Mouse (Mus musculus) embryonic facial prominence, embryonic 15.5 days (tissue): ENCODE measurements around the gene Me1. TPM values are rescaled to one million over a fixed set of nuclear protein-coding genes. Genes with fewer than 3 reads are reported as not detected.
"Not testable (repeated sequence)": the region's sequence is repeated elsewhere in the genome, so short reads cannot be mapped to it uniquely, and the experiment has no call there.

ENCODE experiments used
- ATAC-seq: fragments of 200-750 bp; cut with Nextera tagmentation; 2 replicates; pipeline ENCODE4 v1.8.0; 2017; ENCODE audit warnings: low read depth, moderate TSS enrichment; ENCODE audit not compliant: insufficient number of reproducible peaks, low FRiP score, low TSS enrichment
- H3K27ac ChIP-seq: fragments of 300-500 bp; sonication (generic); replicated peaks from 2 replicates; pipeline ENCODE4 v1.5.1; 2015; ENCODE audit warnings: mild to moderate bottlenecking, inconsistent platforms
- H3K27me3 ChIP-seq: fragments of 300-500 bp; sonication (generic); 2 replicates; pipeline ENCODE4 v1.6.1; 2015; ENCODE audit warnings: inconsistent platforms
- H3K36me3 ChIP-seq: fragments of 300-500 bp; sonication (generic); 2 replicates; pipeline ENCODE4 v1.6.1; 2015; ENCODE audit warnings: mild to moderate bottlenecking, inconsistent platforms
- H3K4me1 ChIP-seq: fragments of 300-500 bp; sonication (generic); 2 replicates; pipeline ENCODE4 v1.6.1; 2015; ENCODE audit warnings: inconsistent platforms
- H3K4me2 ChIP-seq: fragments of 300-500 bp; sonication (generic); replicated peaks from 2 replicates; pipeline ENCODE4 v1.6.1; 2015; ENCODE audit warnings: mild to moderate bottlenecking, inconsistent platforms
- H3K4me3 ChIP-seq: fragments of 300-500 bp; sonication (generic); replicated peaks from 2 replicates; pipeline ENCODE4 v1.5.1; 2015; ENCODE audit warnings: mild to moderate bottlenecking, inconsistent platforms
- H3K9ac ChIP-seq: fragments of 300-500 bp; sonication (generic); 2 replicates; pipeline ENCODE4 v1.6.1; 2015; ENCODE audit warnings: inconsistent platforms
- H3K9me3 ChIP-seq: fragments of 300-500 bp; sonication (generic); replicated peaks from 2 replicates; pipeline ENCODE4 v1.6.1; 2016; ENCODE audit warnings: inconsistent platforms
- WGBS: fragments of 180-500 bp; shearing (Covaris S2); methylation state at CpG from one replicate; pipeline ENCODE4 v1.1.7; 2015; 5-methylcytosine and 5-hydroxymethylcytosine counted together
- polyA plus RNA-seq: library from polyadenylated mRNA; unstranded; fragments of >200 nt; fragmentation: Nextera tagmentation; extraction: Ambion mirVana; gene quantifications from 2 replicates; pipeline ENCODE4 v1.2.1, GENCODE M21; 2015

Gene Me1
- polyA plus RNA-seq, 1 experiment from 2014 or later, result 29.7 TPM

DNA sequence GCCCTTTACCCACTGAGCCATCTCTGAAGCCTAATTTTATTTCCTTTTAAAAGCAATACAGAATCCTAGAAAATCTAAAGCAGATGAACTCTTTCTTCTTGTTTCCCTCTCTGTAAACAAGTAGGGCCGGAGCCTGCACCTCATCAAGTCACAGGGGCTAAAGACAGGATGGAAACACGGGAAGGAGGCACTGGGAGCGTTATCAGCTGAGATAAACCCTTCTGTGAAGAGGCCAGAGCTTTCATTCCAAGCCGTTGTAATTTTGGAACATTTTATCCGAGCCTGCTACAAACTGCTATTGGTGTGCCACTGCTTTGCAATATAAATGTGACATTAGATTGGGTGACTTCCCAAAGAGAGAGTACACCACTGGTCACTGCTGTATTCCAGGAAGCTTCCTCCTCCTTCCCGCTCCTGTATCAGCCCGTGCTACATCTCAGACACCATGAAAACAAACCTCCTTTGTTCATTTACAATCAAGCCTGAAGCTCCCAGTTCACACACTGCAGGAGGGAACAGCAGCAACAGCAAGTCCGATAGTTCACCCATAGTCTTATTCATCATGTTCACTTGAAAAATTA lies 95.9 kb downstream of the Me1 start:
- Histone ChIP-seq H3K27ac (no peak overlapping the region), H3K36me3 (no peaks in the 10 kb centered on the region), H3K4me1 (no peaks in the 10 kb centered on the region), H3K9ac (no peak overlapping the region), H3K27me3 (no peaks in the 10 kb centered on the region), H3K4me3 (no peak overlapping the region), H3K4me2 (no peak overlapping the region), H3K9me3 (no peaks in the 10 kb centered on the region)
- no peak for ATAC-seq
- 47% methylated on average over 8 of the region's 8 CpGs for WGBS

GRCm38 (mm10) chr9:86596983-86597382 lies 98.8 kb downstream of the Me1 start:
- ATAC-seq, H3K36me3 ChIP-seq, H3K4me3 ChIP-seq, H3K27ac ChIP-seq, H3K9me3 ChIP-seq, H3K27me3 ChIP-seq, H3K4me1 ChIP-seq, H3K9ac ChIP-seq, H3K4me2 ChIP-seq: not testable (repeated sequence)

DNA sequence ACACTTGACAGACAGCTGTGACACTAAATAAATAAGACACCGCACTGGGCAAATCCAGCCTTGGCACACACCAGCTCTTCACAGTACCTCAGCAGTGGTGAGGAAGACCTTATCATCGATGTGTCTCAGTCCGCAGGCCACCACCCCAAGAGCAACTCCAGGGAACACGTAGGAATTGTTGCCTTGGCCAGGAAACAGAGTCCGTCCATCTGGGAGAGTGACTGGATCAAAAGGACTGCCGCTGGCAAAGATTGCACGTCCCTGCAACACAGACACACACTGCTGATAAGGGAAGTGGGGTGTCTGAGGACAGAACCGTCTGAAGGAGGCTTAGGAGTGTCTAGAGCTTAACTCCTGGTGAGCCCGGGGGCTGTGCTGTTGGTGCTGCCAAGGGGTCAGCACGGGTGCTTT lies 101.4 kb downstream of the Me1 start:
- not testable (repeated sequence) for ATAC-seq, H3K4me1 ChIP-seq, H3K36me3 ChIP-seq, H3K9me3 ChIP-seq, H3K4me2 ChIP-seq, H3K27me3 ChIP-seq, H3K27ac ChIP-seq, H3K4me3 ChIP-seq, H3K9ac ChIP-seq
- 69% methylated on average over 10 of the region's 10 CpGs for WGBS

- 74% methylated on average over 19 of the region's 19 CpGs for whole genome bisulfite sequencing
- no peak overlapping the region for H3K27ac ChIP-seq
- no peak overlapping the region for H3K9ac ChIP-seq
- H3K9me3 ChIP-seq, result no peaks in the 10 kb centered on the region
- H3K4me3 ChIP-seq, result no peak overlapping the region
- H3K36me3 ChIP-seq, result no peaks in the 10 kb centered on the region
- no peak overlapping the region for H3K4me2 ChIP-seq
- no peaks in the 10 kb centered on the region for H3K27me3 ChIP-seq
- no peak for ATAC-seq
- H3K4me1 ChIP-seq, result no peaks in the 10 kb centered on the region
Measured at GRCm38 (mm10) chr9:86592676-86593668, 102.8 kb downstream of the Me1 start.

GRCm38 (mm10) chr9:86587019-86587795 lies 108.5 kb downstream of the Me1 start:
- Histone ChIP-seq H3K36me3 (no peaks in the 10 kb centered on the region), H3K27ac (no peak overlapping the region), H3K9me3 (no peaks in the 10 kb centered on the region), H3K4me3 (no peak overlapping the region), H3K4me2 (no peak overlapping the region), H3K27me3 (no peaks in the 10 kb centered on the region), H3K9ac (no peak overlapping the region), H3K4me1 (0 out of 2 replicates have a peak, but pooled peaks cover 3% of the 10 kb centered on the region)
- ATAC-seq, result no peak
- 89% methylated on average over 11 of the region's 11 CpGs for WGBS

DNA sequence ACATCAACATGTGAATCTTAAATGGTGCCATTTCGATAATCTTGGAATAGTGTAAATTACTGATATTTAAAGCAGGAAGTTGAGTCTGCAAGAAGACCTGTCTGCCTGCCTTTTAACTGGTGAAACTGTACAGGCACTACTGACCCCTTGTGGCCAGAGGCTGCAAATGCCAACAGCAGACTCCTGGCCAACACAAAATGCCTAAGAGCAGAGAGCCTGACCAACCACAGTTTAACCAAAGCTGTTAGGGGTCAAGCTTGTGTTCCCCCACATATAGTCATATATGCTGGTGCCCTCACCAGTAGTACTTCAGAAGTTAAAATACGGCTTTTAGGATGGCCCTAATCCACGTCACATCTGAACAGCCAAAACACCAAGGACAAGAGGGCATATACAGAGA lies 112.0 kb downstream of the Me1 start:
- no peak for ATAC-seq
- H3K4me2 ChIP-seq, result no peak overlapping the region
- no peak overlapping the region for H3K27ac ChIP-seq
- H3K27me3 ChIP-seq, result no peaks in the 10 kb centered on the region
- no peak overlapping the region for H3K9ac ChIP-seq
- no peak overlapping the region for H3K4me3 ChIP-seq
- H3K36me3 ChIP-seq, result no peaks in the 10 kb centered on the region
- WGBS, result 50% methylated on average over 3 of the region's 3 CpGs
- 0 out of 2 replicates have a peak, but pooled peaks cover 3% of the 10 kb centered on the region for H3K4me1 ChIP-seq
- no peaks in the 10 kb centered on the region for H3K9me3 ChIP-seq

DNA sequence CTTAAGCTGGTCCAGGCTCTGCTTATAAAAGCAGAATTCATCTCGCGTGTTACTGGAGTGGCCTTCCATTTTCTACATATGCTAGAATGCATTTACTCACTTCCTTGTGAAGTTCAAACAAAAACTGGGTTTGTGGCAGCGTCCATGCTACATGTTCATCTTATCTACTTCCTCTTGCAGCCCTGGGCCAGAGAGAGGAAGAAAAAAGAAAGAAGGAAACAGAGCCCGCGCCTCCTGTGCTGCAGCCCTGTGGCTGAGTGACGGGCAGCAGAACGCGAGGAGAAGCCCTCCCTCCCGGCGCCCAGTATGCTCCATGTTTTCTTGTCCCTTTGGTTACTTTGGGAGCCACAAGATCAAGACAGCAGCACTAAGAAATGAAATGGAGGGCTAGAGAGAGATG lies 116.1 kb downstream of the Me1 start:
- no peak overlapping the region for H3K9ac ChIP-seq
- 0 out of 2 replicates have a peak, but pooled peaks cover 3% of the 10 kb centered on the region for H3K4me1 ChIP-seq
- no peak overlapping the region for H3K4me2 ChIP-seq
- no peak for ATAC-seq
- no peak overlapping the region for H3K4me3 ChIP-seq
- no peak overlapping the region for H3K27ac ChIP-seq
- 85% methylated on average over 10 of the region's 10 CpGs for WGBS
- H3K27me3 ChIP-seq, result no peaks in the 10 kb centered on the region
- H3K9me3 ChIP-seq, result no peaks in the 10 kb centered on the region
- 0 out of 2 replicates have a peak, but pooled peaks cover 5% of the 10 kb centered on the region for H3K36me3 ChIP-seq

DNA sequence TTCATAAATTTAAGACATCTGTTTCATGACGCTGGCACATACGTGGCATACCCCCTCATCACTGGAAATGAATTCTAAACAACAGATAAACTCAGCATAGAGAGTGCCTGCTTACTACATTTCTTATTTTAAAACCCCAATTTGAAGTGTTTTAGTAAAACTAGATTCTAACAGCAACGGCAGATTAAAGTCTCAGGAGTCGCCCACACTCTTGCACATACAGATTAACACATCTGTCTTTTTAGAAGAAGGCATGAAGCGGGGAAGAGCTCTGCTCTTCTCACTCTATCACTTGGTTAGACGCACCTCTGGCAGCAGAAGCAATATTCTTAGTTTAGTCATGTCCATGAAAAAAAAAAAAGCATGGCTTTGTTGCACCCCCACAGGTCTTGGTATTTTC lies 120.6 kb downstream of the Me1 start:
- Histone ChIP-seq H3K9me3 (no peaks in the 10 kb centered on the region), H3K27me3 (no peaks in the 10 kb centered on the region), H3K27ac (no peak overlapping the region), H3K4me2 (no peak overlapping the region), H3K9ac (no peak overlapping the region), H3K4me1 (peaks cover 19% of the 10 kb centered on the region), H3K36me3 (0 out of 2 replicates have a peak, but pooled peaks cover 5% of the 10 kb centered on the region), H3K4me3 (no peak overlapping the region)
- WGBS, result 70% methylated on average over 6 of the region's 6 CpGs
- ATAC-seq, result no peak

DNA sequence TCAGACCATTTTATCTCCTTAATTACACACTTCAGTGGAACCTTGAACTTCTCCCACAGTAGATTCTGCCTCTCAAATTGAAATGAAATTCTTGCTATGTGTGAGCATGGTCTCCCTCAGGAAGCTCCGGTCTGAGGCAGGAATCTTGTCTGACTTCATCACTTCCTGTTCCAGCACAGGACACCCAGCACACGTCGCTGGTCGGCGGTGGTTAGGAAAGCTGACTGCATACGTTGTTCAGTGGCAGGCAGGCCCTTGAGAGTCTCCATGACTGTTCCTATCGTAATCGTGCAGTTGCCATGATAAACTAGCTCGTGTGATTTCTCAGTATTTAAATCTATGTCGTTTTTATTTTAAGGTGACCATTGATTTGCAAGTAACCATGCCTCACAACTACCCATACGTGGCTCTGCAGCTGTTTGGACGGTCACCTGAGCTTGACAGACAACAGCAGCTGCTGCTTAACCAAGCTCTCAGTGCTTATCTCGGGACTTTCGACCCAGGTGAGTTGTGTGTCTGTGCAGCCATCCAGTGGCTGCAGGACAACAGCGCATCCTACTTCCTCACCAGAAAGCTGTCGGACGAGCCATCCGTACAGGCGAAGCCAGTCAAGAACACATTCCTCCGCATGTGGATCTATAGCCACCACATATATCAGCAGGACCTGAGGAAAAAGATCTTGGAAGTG lies 122.0 kb downstream of the Me1 start:
- H3K4me2 ChIP-seq, result no peak overlapping the region
- no peaks in the 10 kb centered on the region for H3K9me3 ChIP-seq
- no peak for ATAC-seq
- H3K27me3 ChIP-seq, result no peaks in the 10 kb centered on the region
- H3K4me3 ChIP-seq, result no peak overlapping the region
- 74% methylated on average over 20 of the region's 20 CpGs for WGBS
- H3K4me1 ChIP-seq, result peaks cover 21% of the 10 kb centered on the region
- peaks cover 13% of the 10 kb centered on the region for H3K36me3 ChIP-seq
- no peak overlapping the region for H3K9ac ChIP-seq
- H3K27ac ChIP-seq, result no peak overlapping the region

DNA sequence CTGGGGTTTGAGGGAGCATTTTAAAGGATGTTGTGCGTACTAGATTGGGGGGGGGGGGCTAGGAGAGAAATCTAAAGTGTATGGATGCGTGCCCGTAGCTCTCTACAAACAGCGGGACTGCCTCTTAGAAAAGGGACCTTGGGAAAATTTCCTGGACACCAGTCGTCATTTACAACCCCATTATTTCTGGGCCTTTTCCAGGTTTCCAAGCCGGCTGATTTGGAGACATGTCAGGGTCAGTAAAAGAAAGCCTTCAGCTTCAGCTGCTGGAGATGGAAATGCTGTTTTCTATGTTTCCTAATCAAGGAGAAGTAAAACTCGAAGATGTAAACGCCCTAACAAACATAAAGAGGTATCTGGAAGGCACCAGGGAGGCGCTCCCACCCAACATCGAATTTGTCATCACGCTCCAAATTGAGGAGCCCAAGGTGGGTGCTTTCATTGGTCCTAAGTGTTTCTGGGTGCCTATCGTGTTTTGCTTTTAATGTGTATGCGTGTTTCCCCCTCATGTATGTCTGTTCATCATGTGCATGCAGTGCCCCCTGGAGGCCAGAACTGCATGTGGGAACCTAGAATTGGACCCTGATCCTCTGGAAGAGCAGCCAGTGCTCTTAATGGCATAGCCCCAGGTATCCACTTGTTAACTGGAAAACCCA lies 123.0 kb downstream of the Me1 start:
- WGBS, result 8% methylated on average over 13 of the region's 13 CpGs
- no peaks in the 10 kb centered on the region for H3K27me3 ChIP-seq
- H3K36me3 ChIP-seq, result peaks cover 18% of the 10 kb centered on the region
- H3K4me3 ChIP-seq, result peak overlapping the region; percentile 71
- ATAC-seq, result no peak
- H3K9ac ChIP-seq, result no peak overlapping the region
- peak overlapping the region; percentile 98 for H3K4me2 ChIP-seq
- no peak overlapping the region for H3K27ac ChIP-seq
- H3K4me1 ChIP-seq, result peaks cover 21% of the 10 kb centered on the region
- no peaks in the 10 kb centered on the region for H3K9me3 ChIP-seq
